Mouse (Mus musculus) bone marrow, adult 2 months (tissue): ENCODE results near the gene Aff4.

Experiments
- CTCF ChIP-seq: fragments of 200-500 bp; IDR thresholded peaks from 2 replicates; pipeline ENCODE4 v1.5.1; 2011; ENCODE audit warnings: low read length, control low read depth; ENCODE audit not compliant: control insufficient read depth, insufficient read depth
- POLR2A ChIP-seq: fragments of 200-500 bp; IDR thresholded peaks from 2 replicates; pipeline ENCODE4 v1.6.1; 2011; ENCODE audit warnings: low read depth, mild to moderate bottlenecking, control low read depth, low read length, borderline replicate concordance; ENCODE audit not compliant: control insufficient read depth

GRCm38 (mm10) chr11:53460192-53460591 is 109.6 kb downstream of the Aff4 start:
- TF ChIP-seq CTCF (no peak), POLR2A (no peak)
